28 mouse cellular contexts compared by ENCODE assay signal in the genomic region with DNA sequence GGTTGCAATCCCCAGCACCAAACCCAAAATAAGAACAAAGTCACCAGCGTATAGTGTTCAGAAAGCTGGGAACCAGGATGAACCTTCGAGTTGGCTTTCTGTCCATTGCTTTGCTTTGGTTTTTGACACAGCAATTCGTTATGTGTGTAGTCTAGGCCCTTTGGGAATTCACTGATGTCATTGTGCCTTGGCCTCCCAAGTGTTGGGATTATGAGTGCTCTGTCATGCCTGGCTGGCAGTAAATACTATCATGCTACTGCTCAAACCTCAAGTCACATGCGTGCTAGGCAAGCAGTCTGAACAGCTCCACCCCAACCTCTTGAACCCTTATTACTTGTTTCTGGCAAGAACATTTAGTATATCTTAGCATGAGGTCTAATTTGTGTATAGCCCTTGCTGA. TPM values are rescaled to one million over a fixed set of nuclear protein-coding genes. Genes with fewer than 3 reads are reported as not detected.
A peak's percentile ranks its signal among the peaks of the same experiment; 100 is the strongest.
DNase-seq lines count a peak whose midpoint lies in the region; ATAC-seq and TF ChIP-seq lines count a peak whose summit lies in the region.
"Had no signal": no experiment of that assay in that cellular context is flagged by ENCODE, and none has a peak within 500 bp of the region (broad histone marks: within the 10 kb centered on the region; RNA-seq: fewer than 3 reads in every experiment).

No protein-coding gene starts in this region.

- TF ChIP-seq CTCF in small intestine, adult 2 months (IDR thresholded peaks at IDR 0.05; ENCODE audit: extremely low read depth, insufficient read length, insufficient replicate concordance, low read depth, low read length), result no peak

- no peak overlapping the region for H3K9ac ChIP-seq in intestine, embryonic 16.5 days (ENCODE audit: low read depth, low read length)
- H3K9ac ChIP-seq: embryonic facial prominence, embryonic 13.5 days; embryonic facial prominence, embryonic 15.5 days; forebrain, embryonic 12.5 days had no signal

- 0 out of 2 replicates have a peak, but pooled peaks have one; percentile 40 for ATAC-seq in intestine, embryonic 16.5 days
- ATAC-seq: activated CD4-positive, CD25-positive, alpha-beta regulatory T cell, adult 4 months; CD4-positive, CD25-positive, alpha-beta regulatory T cell, adult 4 months; forebrain, embryonic 14.5 days; forebrain, embryonic 16.5 days; Patski had no signal

- DNase-seq in heart, adult 11 months, result peak; percentile 70
- no peak for DNase-seq in heart, adult 9 months (ENCODE audit: low spot score in 2 of 2)
- DNase-seq in left cerebral cortex, adult 8-10 months (ENCODE audit: low spot score in 2 of 2), result no peak
- DNase-seq in urinary bladder, postnatal 25 days (ENCODE audit: low spot score), result no peak
- DNase-seq: adrenal gland, adult 8-10 months; adrenal gland, postnatal 14 days; adrenal gland, postnatal 36 days; B cell, adult 2 months; cerebellum, adult 11 months; cerebellum, adult 2 months; cerebellum, adult 9-10 months; cerebellum, postnatal 10 days; cerebellum, postnatal 25 days; embryo, embryonic 11 days had no signal

- no peaks in the 10 kb centered on the region for H3K9me3 ChIP-seq in intestine, embryonic 16.5 days (ENCODE audit: control insufficient read depth, low read length)
- H3K9me3 ChIP-seq: embryonic facial prominence, embryonic 15.5 days; forebrain, embryonic 10.5 days; forebrain, embryonic 12.5 days had no signal

- no peak overlapping the region for H3K4me2 ChIP-seq in intestine, embryonic 16.5 days (ENCODE audit: low read depth, low read length)
- H3K4me2 ChIP-seq: embryonic facial prominence, embryonic 13.5 days; embryonic facial prominence, embryonic 15.5 days; forebrain, embryonic 12.5 days had no signal

- TF ChIP-seq POLR2A in small intestine, adult 2 months (IDR thresholded peaks at IDR 0.05; ENCODE audit: low read depth, low read length), result no peak

- WGBS in intestine, embryonic 16.5 days, result 91% methylated on average over 4 of the region's 4 CpGs
- 82% methylated on average over 4 of the region's 4 CpGs for WGBS in small intestine, adult 2 months

- H3K36me3 ChIP-seq in intestine, embryonic 16.5 days (ENCODE audit: control insufficient read depth, insufficient read depth, low read length), result no peaks in the 10 kb centered on the region
- peaks cover 28% of the 10 kb centered on the region for H3K36me3 ChIP-seq in small intestine, adult 2 months (ENCODE audit: control insufficient read depth, insufficient read depth, low read length)

- H3K27me3 ChIP-seq in intestine, embryonic 16.5 days (replicated peaks; ENCODE audit: control insufficient read depth, insufficient read depth, low read length), result no peaks in the 10 kb centered on the region
- no peaks in the 10 kb centered on the region for H3K27me3 ChIP-seq in small intestine, adult 2 months (ENCODE audit: control insufficient read depth, insufficient read depth, low read length)
- H3K27me3 ChIP-seq: CH12.LX; embryonic facial prominence, embryonic 13.5 days; embryonic facial prominence, embryonic 15.5 days; forebrain, embryonic 12.5 days; Patski had no signal

- 0 out of 2 replicates have a peak overlapping the region, but pooled peaks have one; percentile 54 for H3K27ac ChIP-seq in brown adipose tissue, adult 24 weeks (replicated peaks; ENCODE audit: low read depth, low read length)
- H3K27ac ChIP-seq in intestine, embryonic 16.5 days (ENCODE audit: low read length), result no peak overlapping the region
- H3K27ac ChIP-seq in small intestine, adult 2 months (ENCODE audit: insufficient read depth, low read depth, low read length), result peak overlapping the region; percentile 65
- H3K27ac ChIP-seq: embryonic facial prominence, embryonic 13.5 days; embryonic facial prominence, embryonic 15.5 days; forebrain, embryonic 10.5 days; forebrain, embryonic 12.5 days had no signal

- no peak overlapping the region for H3K4me3 ChIP-seq in brown adipose tissue, adult 24 weeks (ENCODE audit: insufficient read depth, low read depth, low read length)
- no peak overlapping the region for H3K4me3 ChIP-seq in intestine, embryonic 16.5 days (ENCODE audit: low read length)
- no peak overlapping the region for H3K4me3 ChIP-seq in small intestine, adult 2 months (ENCODE audit: low read depth, low read length)
- H3K4me3 ChIP-seq: embryonic facial prominence, embryonic 13.5 days; embryonic facial prominence, embryonic 15.5 days; erythroblast, embryonic 14.5 days; forebrain, embryonic 10.5 days; forebrain, embryonic 12.5 days had no signal

- 0 out of 2 replicates have a peak, but pooled peaks cover 2% of the 10 kb centered on the region for H3K4me1 ChIP-seq in brown adipose tissue, adult 24 weeks (ENCODE audit: control insufficient read depth, insufficient read depth, insufficient read length, low read length)
- no peaks in the 10 kb centered on the region for H3K4me1 ChIP-seq in intestine, embryonic 16.5 days (ENCODE audit: control insufficient read depth, insufficient read depth, low read length)
- H3K4me1 ChIP-seq in small intestine, adult 2 months (ENCODE audit: control insufficient read depth, insufficient read depth, insufficient read length, low read length), result peaks cover 4% of the 10 kb centered on the region; the same call in 1 of the 2 replicates
- H3K4me1 ChIP-seq: embryonic facial prominence, embryonic 13.5 days; embryonic facial prominence, embryonic 15.5 days; forebrain, embryonic 10.5 days; forebrain, embryonic 12.5 days had no signal

RNA-seq across cellular contexts. Expression of a gene that starts 9.3 kb away (rescaled TPM):
- 107 and 113 TPM in 2 replicates for polyA plus RNA-seq in brown adipose tissue, adult 24 weeks (2012; ENCODE audit: insufficient read depth, insufficient read length, missing spikeins)
- 118 and 135 TPM in 2 replicates for polyA plus RNA-seq in intestine, embryonic 16.5 days (2015; fragmentation: Nextera tagmentation; extraction: Ambion mirVana)
- 310 and 985 TPM in 2 replicates for polyA plus RNA-seq in small intestine, adult 2 months (2012; rRNA removed)
- total RNA-seq in left cerebral cortex, adult 8-10 months (2022), result 10 to 100 TPM; 59.9 to 70.4 (median 61.9) TPM

RNA-seq across cellular contexts. Expression of a gene that starts 30.5 kb away (rescaled TPM):
- 0.75 and 0.83 TPM in 2 replicates for polyA plus RNA-seq in brown adipose tissue, adult 24 weeks (2012; ENCODE audit: insufficient read depth, insufficient read length, missing spikeins)
- polyA plus RNA-seq in intestine, embryonic 16.5 days (2015; fragmentation: Nextera tagmentation; extraction: Ambion mirVana), result 3.5 and 3.8 TPM in 2 replicates
- 0.80 and 1.0 TPM in 2 replicates for polyA plus RNA-seq in small intestine, adult 2 months (2012; rRNA removed)
- 1 to 10 TPM; 2.6 to 5.1 (median 4.7) TPM for total RNA-seq in left cerebral cortex, adult 8-10 months (2022)
